Mouse (Mus musculus) left cerebral cortex, postnatal 10 days (tissue): ENCODE results near the gene Tacc2. TPM values are rescaled to one million over a fixed set of nuclear protein-coding genes. Genes with fewer than 3 reads are reported as not detected.

Experiments used
- DNase-seq, 2 experiments: peaks; one replicate each; pipeline ENCODE4 v3.0.0; 2021 to 2022; ENCODE audit warnings: low spot score in 2 of 2, mixed read lengths in 1 of 2; ENCODE audit errors: extremely low spot score in 1 of 2
- intact Hi-C: fragments of 180-260 bp; cut with DNase I; formaldehyde crosslinking; loops from one replicate; pipeline ENCODE4 v1.15.1; 2025
- total RNA-seq, 2 experiments: library from RNA; stranded (reverse); gene quantifications; 2 replicates each; pipeline ENCODE4 v1.2.3; 2021

The Tacc2 gene
- total RNA-seq, 2 experiments from 2014 or later: 79.4 to 81.9 TPM

DNA sequence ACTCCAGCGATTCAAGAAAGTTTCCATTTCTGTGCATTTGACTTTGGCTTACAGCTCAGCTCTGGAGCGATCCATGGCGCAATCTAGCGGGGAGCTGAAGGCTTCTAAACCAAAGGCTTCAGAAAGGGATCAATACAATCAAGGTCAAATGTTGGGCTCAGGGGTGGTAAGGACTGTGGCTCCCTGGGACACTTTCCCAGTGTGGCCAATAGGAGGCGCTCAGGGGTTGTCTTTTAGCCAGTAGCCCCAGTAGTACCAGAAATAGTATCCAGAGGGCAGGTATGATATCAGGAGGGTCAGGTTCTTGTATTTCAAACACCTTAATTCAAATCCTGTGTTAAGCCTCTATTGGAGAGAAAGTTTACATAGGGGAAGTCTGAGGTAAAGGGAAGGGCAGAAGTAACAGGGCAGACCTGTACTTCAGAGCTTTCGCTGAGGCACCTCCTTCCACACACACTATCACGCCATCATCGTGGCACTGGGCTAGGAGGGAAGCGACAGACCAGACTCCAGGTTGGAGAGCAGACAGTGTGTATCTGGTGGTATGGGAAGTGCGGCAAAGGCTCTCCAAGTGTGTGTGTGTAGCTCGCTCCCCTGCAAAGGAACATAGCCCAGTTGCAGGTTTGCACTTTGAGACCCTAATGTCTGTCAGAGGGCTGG is 196.1 kb downstream of the Tacc2 start:
- no peak for DNase-seq

DNA sequence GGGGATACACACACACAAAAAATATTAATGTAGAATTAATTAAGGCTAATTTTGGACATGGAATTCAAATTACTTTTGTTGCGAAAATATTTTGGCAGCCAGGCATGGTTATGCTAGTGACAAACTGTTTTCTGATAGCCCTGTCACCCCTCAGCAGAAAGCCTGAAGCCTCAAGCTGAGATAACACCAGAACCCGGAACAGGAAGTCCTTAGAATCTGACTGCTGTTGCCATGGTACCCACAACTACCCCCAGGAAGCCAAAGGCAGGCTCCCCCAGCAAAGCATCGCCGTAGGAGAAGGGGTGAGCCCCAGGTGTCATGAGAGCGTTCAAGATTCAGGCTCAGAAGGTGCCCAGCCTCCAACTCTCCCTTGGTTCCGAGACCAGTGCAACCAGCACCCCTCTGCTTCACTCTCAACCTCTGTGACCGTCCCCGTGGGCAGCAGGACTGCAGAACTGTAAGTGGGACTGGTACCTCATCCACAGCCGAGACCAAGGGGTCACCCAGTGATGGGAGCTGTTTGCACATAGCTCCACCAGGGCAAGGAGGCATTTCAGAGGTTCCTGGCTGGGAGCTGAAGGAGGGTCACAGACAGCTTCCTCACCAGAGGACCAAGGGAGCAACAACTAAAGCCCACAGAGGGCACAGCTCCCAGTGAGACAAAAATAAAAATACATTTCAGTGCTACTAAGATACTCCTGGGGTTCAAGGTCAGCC is 196.8 kb downstream of the Tacc2 start, which contains the start of gene Btbd16:
TSS of gene Btbd16 (plus strand) at position 156 of the 717 bp plus-strand sequence.
- intact Hi-C loops: loop anchor here (5.0 to 10.0 kb wide), 2 partner anchors 143 to 281 kb away; no protein-coding TSS in a partner anchor

More for the DNA sequence above, 196.1 kb downstream of the Tacc2 start:
- intact Hi-C loops: loop anchor here (5.0 to 10.0 kb wide), 2 partner anchors 144 to 282 kb away; no protein-coding TSS in a partner anchor

DNA sequence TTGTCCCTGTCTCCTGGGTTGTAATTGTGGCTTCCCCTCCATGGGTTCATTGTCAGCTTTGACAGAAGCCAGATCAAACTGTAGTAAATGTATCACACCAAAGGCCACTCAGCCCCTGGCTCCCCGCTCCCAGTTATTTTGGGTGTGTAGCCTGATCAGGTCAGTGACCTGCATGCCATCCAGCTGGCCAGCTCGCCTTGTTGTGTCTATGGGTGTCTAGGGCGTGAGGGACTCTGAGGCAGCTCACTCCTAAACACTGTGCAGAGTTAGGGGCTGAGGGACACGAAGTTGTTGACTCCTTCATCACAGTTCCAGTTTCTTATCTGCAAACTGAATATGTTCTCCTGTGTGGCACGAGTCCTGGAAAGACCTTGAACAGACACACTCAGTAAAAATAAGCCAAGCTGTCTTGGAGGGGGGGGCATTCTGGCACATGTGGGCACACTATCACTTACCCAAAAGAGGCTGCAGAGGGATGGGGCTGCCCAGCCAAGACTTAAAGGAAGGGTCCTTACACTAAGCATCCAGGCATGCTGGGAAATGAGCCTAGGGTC is 203.7 kb downstream of the Tacc2 start:
- intact Hi-C loops: no loop called here
- no peak for DNase-seq

More for the DNA sequence above, 196.8 kb downstream of the Tacc2 start, which contains the start of gene Btbd16:
- no peak for DNase-seq

DNA sequence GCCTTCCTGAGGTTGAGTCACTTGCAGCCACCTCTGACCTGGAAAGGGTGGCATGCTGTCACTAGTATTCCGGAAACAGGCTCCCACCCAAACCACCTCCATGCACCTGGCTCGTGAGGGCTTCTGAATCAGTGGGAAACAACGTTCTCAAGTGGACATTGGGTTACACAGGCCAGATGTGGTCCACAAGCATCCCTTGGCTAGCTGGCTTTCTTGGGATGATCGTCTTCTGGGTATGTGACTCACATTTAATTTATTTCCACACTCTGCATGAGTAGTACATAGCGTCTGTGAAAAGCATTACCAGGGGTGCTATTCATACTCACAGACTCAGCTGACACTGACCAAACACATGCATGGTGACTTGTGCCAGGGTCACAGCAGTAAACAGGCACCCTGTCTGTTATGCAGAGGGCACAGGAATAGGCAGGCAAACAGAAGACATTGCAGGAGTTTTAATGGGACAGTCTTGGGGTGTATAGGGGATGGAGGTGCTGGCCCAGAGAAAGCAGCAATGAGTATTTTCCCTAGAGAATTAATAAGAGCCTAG is 205.3 kb downstream of the Tacc2 start:
- DNase-seq: no peak
- intact Hi-C loops: no loop called here

DNA sequence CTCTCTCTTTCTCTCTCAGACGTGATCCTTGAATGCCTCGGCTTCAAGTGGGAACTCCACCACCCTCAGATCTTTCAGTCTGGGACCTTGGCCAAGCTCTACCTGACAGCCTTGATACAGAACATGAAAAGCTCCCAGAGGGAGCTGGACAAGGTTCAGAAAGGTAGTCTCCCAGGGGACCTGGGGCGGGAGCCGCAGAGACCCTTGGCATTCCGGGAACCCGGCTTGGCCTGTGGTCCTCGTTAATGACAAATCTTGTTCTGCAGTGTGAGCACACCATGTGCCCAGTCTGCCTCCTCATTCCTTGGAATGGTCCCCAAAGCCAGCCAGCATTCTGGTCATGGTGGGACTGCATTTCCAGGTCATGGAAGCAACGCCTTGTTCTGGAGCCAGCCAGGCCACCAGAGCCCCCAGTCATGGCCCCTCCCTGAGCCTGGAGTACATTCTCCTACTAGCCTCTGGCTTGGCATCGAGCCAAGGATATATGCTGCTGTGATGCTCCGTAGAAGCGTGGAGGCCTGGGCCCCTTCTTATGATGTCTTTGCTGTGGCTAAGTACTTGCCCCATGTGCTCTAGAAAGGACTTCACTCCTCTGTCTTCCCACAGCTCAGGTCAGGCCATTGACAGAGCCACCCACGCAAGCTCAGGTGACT is 208.8 kb downstream of the Tacc2 start:
- DNase-seq: no peak
- intact Hi-C loops: no loop called here

DNA sequence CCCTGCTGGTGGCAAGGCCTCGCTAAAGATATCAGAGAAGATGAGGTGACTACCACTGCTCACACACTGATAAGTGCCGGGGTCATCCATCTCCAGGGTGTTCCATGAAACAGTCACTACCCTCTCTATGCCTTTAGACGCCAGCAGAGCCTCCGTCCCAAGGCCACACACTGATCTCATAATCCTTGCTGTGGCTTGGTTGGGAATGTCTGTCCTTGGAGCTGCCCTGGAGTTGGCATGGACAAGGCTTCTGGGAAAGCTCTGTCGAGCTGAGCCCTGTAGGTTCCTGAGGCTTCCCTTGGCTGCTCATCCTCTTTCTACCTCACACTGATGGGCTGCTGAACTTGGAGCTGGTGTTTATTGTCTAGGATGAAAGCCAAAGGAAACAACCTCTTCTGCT is 209.5 kb downstream of the Tacc2 start:
- intact Hi-C loops: no loop called here
- DNase-seq: no peak

DNA sequence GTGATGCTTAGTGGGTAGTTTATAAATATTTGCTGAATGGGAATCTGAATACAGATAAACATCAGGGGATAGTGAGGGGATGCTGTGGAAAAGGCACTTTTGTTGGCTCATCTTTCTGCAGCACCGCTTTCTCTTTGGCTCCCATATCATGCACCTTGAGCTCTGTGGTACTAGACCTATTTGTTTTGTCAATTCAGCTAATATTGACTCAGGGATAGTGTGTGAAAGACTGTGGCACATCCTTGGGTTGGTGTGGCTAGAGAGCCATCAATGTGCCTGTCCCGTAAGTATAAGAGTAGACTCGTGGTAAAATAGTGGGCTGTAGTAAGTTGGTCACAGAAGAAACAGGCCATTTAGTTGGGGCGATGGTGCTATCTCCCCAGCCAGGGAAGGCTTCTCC is 210.3 kb downstream of the Tacc2 start:
- DNase-seq: no peak
- intact Hi-C loops: no loop called here

DNA sequence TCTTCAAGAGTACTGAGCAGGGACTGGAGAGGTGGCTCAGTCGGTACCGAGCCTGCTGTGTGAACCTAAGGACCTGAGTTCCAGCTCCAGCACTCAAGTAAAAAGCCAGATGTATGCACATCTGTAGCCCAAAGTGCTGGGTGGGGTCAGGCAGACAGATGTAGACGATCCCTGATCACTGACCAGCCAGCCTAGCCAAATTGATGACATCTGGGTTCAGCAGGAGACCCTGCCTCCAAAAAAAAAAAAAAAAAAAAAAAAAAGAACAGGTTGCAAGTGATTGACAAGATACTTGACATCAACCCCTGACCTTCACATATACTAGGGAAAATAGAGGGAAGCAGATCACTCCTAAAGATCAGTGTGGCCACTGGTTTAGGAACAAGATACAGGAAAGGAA is 211.7 kb downstream of the Tacc2 start:
- DNase-seq: no peak
- intact Hi-C loops: no loop called here

DNA sequence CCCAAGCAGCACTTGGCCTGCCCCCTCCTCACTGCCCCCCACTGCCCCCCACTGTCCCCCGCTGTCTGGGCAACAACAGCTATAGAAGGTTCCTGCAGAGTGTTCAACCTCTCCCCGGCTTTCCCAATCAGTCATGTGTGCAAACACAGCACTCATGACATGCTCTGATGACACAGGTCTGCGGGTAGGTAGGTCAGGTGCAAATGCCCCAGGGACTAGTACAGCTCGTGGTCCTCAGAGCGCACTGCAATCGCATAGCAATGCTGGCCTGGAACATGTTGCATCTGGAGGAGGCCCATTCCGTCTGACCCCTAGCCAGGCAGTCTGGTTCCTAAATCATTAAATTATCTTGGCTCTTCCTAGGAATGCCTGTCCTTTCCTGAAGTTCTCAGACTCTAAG is 212.2 kb downstream of the Tacc2 start:
- no peak for DNase-seq
- intact Hi-C loops: no loop called here

DNA sequence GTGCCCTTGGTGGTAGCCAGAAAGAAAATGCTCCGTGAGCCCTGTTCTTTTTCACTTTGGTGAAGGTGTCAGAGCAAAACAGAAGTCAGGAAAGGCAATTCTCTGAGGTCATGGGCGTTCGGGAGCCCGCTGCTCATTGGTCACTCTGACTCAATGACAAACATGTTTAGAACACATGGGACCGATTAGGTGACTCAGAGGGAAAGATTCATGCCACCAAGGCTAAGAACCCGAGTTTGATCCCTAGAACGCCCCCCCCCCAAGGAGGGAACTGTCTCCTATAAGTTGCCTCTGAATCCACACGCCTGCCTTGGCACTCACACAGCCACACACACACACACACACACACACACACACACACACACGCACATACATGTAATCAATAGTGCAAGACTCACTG is 216.4 kb downstream of the Tacc2 start:
- intact Hi-C loops: no loop called here
- DNase-seq: no peak

DNA sequence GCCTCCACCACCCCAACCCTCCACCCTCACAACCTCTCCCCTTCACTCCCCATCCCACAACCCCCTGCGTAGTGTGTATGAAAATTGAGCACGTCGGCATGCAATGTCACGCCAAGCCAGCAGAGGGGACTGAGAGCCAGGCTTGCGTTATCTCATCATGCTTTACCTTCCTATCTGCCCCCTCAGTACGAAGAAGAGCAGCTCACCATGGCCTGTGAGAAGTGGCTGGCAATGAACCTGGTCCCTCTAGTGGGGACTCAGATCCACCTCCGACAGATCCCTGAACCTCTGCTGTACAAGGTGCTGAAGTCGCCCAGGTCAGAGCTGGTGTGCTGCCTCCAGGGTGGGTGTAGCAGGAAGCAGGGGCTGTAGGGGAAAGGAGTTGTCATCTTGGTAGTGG is 219.5 kb downstream of the Tacc2 start:
- DNase-seq: no peak
- intact Hi-C loops: no loop called here

DNA sequence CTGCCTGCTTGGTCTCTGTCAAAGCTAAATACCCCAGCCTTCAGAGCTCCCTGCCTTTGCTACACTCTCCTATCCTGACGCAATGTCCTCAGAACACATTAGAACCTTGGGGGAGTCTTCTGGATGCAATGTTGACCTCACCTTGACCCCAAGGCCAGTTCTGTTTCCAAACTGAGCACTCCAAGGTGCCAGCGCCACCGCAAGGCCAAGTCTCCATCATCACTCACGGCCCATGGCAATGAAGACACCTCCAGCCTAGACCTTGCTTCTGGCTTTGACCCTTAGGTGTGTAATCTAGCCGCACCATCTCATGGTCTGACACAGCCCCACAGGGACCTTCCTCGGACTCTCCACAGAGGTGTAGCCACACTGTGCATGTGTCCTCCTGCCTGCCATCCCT is 220.3 kb downstream of the Tacc2 start:
- intact Hi-C loops: no loop called here
- DNase-seq: no peak

DNA sequence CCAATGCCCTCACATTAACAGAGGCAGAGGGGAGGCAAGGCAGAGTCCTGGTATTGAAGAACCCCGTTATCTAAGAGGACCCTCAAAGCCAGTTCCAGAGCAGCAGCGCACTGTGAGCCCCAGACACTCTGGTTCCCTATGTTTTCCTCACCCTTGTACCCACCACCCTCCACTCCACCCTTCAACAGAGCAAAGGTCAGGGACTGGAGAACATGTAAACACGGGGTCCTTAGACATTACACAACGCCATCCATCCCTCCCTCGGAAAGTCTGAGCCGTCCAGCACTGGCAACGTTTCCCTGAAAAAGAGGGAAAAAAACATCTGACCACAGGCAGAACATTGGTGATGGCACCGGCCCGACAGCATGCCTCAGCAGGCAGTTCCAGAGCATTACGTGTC is 222.2 kb downstream of the Tacc2 start:
- no peak for DNase-seq
- intact Hi-C loops: no loop called here

DNA sequence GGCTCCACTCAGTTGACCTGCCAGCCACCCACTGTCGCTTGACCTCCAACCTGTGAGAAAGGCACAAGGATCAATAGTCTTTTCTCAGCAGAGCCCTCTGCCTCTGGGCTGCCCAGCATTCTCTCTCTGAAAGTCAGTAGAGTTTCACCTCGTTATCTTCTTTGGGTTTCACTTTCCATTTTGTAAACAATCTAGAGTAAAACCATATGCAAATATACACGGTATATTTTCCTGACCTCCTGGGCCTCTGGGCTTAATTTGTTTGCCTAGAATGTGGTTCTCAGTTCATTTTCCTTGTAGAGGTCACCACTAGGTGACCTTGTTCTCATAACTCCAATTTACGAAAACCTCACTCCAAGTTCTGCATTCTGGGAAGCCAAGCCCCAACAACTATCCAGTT is 223.4 kb downstream of the Tacc2 start:
- no peak for DNase-seq
- intact Hi-C loops: no loop called here

DNA sequence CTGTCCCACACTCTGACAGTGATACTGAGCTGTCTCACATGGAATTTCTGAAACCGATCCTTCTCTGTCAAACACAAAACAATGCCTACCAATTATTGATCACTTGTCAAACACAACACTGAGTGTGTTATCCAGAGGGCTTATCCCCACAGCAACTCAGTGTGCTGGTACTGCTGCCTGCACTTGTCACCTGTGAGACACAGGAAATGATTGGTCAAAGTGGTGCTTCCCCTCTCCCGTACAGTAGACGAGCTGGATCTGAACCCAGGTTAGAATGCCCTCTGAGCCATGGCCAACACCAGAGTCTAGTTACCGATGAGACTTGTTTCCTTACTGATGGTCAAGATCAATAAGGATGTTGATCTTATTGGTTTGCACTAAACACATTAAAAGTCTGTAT is 224.6 kb downstream of the Tacc2 start:
- no peak for DNase-seq

DNA sequence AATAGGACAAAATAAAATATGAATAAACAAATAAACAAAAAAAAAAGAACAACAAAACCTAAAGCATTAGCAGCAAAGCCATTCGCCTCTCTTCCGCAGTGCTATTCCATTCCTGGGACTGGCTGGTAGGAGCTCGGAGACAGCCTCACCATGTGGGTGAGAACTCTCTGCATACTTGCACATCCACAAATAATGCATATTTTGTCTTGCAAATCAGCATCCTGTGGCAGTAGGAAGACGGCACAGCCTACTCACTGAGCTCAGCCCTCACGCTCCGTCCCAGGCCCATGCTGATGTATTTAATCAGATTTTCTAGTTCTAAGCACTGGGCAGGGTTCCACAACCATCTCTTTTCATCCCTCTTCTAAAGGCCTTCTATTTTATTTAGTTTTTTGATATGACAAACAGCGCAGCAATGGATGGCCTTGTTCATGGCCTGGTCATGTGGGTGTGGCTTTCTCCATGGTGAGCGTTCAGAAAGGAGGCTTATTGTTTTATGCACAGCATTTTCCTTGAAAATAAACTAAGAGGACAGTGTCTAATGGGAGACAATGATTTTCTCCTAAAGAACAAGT is 226.1 kb downstream of the Tacc2 start:
- intact Hi-C loops: no loop called here
- DNase-seq: no peak

More for the DNA sequence above, 224.6 kb downstream of the Tacc2 start:
- intact Hi-C loops: no loop called here

DNA sequence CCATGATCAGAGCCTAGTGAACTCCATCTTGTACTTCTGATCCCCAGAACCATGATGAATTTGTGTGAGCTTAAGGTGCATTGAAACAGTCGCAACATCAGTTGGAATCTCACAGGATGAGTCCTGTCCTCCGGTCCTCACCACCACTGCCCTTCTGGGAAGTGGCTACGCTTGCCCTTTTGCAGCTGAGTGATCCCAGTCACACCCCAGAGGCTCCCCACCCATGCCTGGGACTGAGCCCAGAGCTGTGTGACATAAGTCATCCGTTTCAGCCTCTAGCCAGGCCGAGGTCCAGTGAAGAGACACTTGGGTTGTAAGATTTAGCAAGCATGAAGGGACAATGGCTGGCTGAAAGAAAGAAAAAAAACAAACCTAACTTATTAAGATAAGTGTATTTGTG is 227.8 kb downstream of the Tacc2 start:
- DNase-seq: no peak
- intact Hi-C loops: no loop called here

DNA sequence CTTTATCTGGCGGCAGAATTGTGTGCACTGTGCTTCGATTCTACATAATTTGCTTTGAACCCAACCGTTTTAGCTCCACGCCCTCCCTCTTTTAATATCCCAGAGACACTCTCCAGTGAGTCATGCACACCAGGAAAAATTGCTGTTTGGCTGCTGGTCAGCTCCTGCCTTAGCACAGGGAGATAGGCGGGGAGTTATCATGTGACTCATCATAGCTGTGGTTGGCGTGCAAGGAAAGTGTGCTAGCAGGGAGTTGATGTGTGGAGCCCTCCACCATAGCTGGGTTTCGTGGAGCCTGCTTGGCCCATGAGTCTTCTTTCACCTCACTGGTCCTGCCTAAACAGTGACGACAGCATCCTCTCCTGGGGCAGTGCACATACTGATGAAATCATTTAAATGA is 230.5 kb downstream of the Tacc2 start:
- intact Hi-C loops: no loop called here
- DNase-seq: peak; percentile 20 to 48

DNA sequence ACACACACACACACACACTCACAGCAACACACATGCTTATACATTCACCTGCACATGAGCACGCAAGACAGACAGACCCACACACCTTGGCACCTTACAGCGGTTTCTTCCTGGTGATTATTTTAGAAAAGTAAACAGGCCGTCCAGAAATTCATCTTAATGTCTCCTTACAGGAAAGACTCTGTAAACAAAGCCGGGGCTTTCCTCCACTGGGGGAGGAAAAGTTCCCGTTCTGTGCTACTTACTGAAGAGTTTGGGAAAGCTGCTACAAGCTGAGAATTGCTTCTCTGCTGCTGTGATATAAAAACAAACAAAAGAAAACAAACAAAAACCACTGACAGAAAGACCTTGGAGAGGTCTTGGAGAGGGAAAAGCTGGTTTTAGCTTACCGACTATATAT is 231.5 kb downstream of the Tacc2 start:
- no peak for DNase-seq

More for the DNA sequence above, 231.5 kb downstream of the Tacc2 start:
- intact Hi-C loops: no loop called here
